Mouse (Mus musculus) lung, postnatal 0 days (tissue): ENCODE measurements around the gene Rsrc1. TPM values are rescaled to one million over a fixed set of nuclear protein-coding genes. Genes with fewer than 3 reads are reported as not detected.

Experiments used
- ATAC-seq: fragments of 200-750 bp; cut with Nextera tagmentation; 2 replicates; pipeline ENCODE4 v1.8.0; 2017; ENCODE audit warnings: moderate library complexity
- DNase-seq: peaks from one replicate; pipeline ENCODE4 v3.0.0-alpha.2; 2016; ENCODE audit warnings: low spot score
- H3K27ac ChIP-seq: fragments of 300-500 bp; sonication (generic); 2 replicates; pipeline ENCODE4 v1.5.1; 2014; ENCODE audit warnings: antibody characterized with exemption, mild to moderate bottlenecking, low read length, mixed read lengths
- H3K27me3 ChIP-seq: fragments of 300-500 bp; sonication (generic); replicated peaks from 2 replicates; pipeline ENCODE4 v1.6.1; 2014; ENCODE audit warnings: low read length, mixed read lengths; ENCODE audit not compliant: insufficient read depth
- H3K36me3 ChIP-seq: fragments of 300-500 bp; sonication (generic); 2 replicates; pipeline ENCODE4 v1.6.1; 2014; ENCODE audit warnings: low read length, mixed read lengths; ENCODE audit not compliant: insufficient read depth
- H3K4me1 ChIP-seq: fragments of 300-500 bp; sonication (generic); 2 replicates; pipeline ENCODE4 v1.6.1; 2014; ENCODE audit warnings: antibody characterized with exemption, low read depth, low read length, mixed read lengths; ENCODE audit not compliant: insufficient read depth
- H3K4me2 ChIP-seq: fragments of 300-500 bp; sonication (generic); replicated peaks from 2 replicates; pipeline ENCODE4 v1.6.1; 2014; ENCODE audit warnings: low read depth, mild to moderate bottlenecking, low read length, moderate library complexity, mixed read lengths
- H3K4me3 ChIP-seq: fragments of 300-500 bp; sonication (generic); 2 replicates; pipeline ENCODE4 v1.5.1; 2014; ENCODE audit warnings: low read depth, low read length
- H3K9ac ChIP-seq: fragments of 300-500 bp; sonication (generic); replicated peaks from 2 replicates; pipeline ENCODE4 v1.6.1; 2014; ENCODE audit warnings: low read depth, mild to moderate bottlenecking
- H3K9me3 ChIP-seq: fragments of 300-500 bp; sonication (generic); 2 replicates; pipeline ENCODE4 v1.6.1; 2016; ENCODE audit warnings: low read length, mixed read lengths
- CTCF ChIP-seq: IDR thresholded peaks from 2 replicates; pipeline ENCODE4 v1.5.1; 2016; ENCODE audit warnings: antibody characterized with exemption, mild to moderate bottlenecking
- EP300 ChIP-seq: IDR thresholded peaks from 2 replicates; pipeline ENCODE4 v1.6.1; 2016; ENCODE audit warnings: antibody characterized with exemption, mild to moderate bottlenecking, control low read depth
- WGBS: fragments of 180-500 bp; shearing (Covaris S2); extraction: QIAGEN DNeasy Blood & Tissue Kit; methylation state at CpG from one replicate; pipeline ENCODE4 v1.1.7; 2014; 5-methylcytosine and 5-hydroxymethylcytosine counted together
- polyA plus RNA-seq: library from polyadenylated mRNA; unstranded; fragments of >200 nt; fragmentation: Nextera tagmentation; extraction: Ambion mirVana; gene quantifications from 2 replicates; pipeline ENCODE4 v1.2.1, GENCODE M21; 2015

Gene Rsrc1
- polyA plus RNA-seq, 1 experiment from 2014 or later = 15.7 TPM

DNA sequence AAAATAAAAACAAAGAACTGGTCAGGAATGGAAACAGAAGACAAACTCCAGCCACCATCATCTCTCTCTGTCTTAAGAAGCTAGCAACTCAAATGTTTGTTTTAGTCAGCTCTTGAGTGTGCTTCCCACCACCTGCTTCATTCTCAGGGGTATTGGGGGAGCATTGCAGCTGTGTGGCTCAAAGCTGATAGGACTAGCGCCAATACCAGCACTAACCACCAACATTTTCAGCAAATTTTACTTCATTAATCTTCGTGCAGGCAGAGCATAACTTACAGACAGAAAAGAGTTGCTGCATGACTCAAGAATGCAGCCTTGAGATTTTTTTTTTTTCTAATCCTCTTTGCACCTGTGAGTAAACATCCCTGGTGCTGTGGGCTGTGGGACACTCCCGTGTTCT lies 358.4 kb downstream of the Rsrc1 start:
- DNase-seq (no peak), ATAC-seq (no peak)
- no peak overlapping the region for H3K4me3 ChIP-seq
- no peaks in the 10 kb centered on the region for H3K9me3 ChIP-seq
- no peaks in the 10 kb centered on the region for H3K27me3 ChIP-seq
- 43% methylated on average over 3 of the region's 3 CpGs for WGBS
- no peak overlapping the region for H3K27ac ChIP-seq
- TF ChIP-seq CTCF = no peak
- TF ChIP-seq EP300 = no peak
- H3K4me2 ChIP-seq = no peak overlapping the region
- H3K4me1 ChIP-seq = no peaks in the 10 kb centered on the region
- H3K36me3 ChIP-seq = no peaks in the 10 kb centered on the region
- H3K9ac ChIP-seq = no peak overlapping the region

- H3K4me2 ChIP-seq = no peak overlapping the region
- no peak overlapping the region for H3K27ac ChIP-seq
- WGBS = 60% methylated on average over 7 of the region's 7 CpGs
- H3K27me3 ChIP-seq = no peaks in the 10 kb centered on the region
- no peaks in the 10 kb centered on the region for H3K9me3 ChIP-seq
- no peaks in the 10 kb centered on the region for H3K4me1 ChIP-seq
- no peaks in the 10 kb centered on the region for H3K36me3 ChIP-seq
- H3K4me3 ChIP-seq = no peak overlapping the region
- no peak overlapping the region for H3K9ac ChIP-seq
- TF ChIP-seq CTCF = no peak
- TF ChIP-seq EP300 = no peak
- ATAC-seq = no peak
- no peak for DNase-seq
These were observed 359.7 kb downstream of the Rsrc1 start for GRCm38 (mm10) chr3:67340921-67341320.

DNA sequence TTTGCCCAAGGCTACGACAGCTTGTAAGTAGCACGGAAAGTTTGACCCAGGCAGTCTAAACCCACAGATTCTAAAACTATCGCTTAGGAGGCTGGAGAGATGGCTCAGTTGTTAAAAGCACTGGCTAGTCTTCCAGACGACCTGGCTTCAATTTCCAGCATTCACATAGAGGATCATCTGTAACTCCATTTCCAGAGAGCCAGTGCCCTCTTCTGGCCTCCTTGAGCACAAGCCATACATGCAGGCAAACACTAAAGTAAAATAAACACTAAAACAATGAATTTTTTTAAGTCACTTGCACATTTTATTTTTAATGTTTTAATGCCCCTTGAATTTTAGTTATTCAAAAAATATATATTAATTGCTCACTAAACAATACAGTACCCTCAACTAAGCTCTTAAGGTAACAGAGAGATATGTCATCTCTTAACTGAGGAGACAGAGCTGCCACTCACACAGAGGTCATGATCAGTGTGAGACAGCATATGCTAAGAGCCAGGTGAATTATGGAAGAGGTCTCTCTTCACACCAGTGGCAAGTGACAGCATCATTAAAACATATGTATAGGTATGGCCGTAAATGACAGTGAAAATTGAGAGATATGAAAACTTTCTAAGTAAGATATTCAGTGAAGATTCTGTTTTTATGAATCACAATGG lies 361.9 kb downstream of the Rsrc1 start:
- Histone ChIP-seq H3K36me3 (no peaks in the 10 kb centered on the region), H3K27me3 (no peaks in the 10 kb centered on the region), H3K27ac (no peak overlapping the region), H3K4me1 (no peaks in the 10 kb centered on the region), H3K9ac (no peak overlapping the region), H3K9me3 (no peaks in the 10 kb centered on the region), H3K4me2 (no peak overlapping the region), H3K4me3 (no peak overlapping the region)
- DNase-seq (no peak), ATAC-seq (no peak)
- 64% methylated on average over 5 of the region's 5 CpGs for WGBS
- TF ChIP-seq EP300 = no peak
- TF ChIP-seq CTCF = peak; percentile 59

- H3K36me3 ChIP-seq = no peaks in the 10 kb centered on the region
- H3K27me3 ChIP-seq = no peaks in the 10 kb centered on the region
- no peak for ATAC-seq
- no peak overlapping the region for H3K9ac ChIP-seq
- H3K4me3 ChIP-seq = no peak overlapping the region
- H3K9me3 ChIP-seq = no peaks in the 10 kb centered on the region
- no peak overlapping the region for H3K4me2 ChIP-seq
- no peaks in the 10 kb centered on the region for H3K4me1 ChIP-seq
- 9% methylated on average over 2 of the region's 2 CpGs for WGBS
- peak; percentile 56 for DNase-seq
- H3K27ac ChIP-seq = no peak overlapping the region
- TF ChIP-seq CTCF = peak; percentile 87
- TF ChIP-seq EP300 = no peak
These were observed 363.4 kb downstream of the Rsrc1 start for GRCm38 (mm10) chr3:67344599-67344998.

- ATAC-seq (no peak), DNase-seq (no peak)
- H3K27me3 ChIP-seq = no peaks in the 10 kb centered on the region
- H3K9me3 ChIP-seq = no peaks in the 10 kb centered on the region
- no peak overlapping the region for H3K27ac ChIP-seq
- no peaks in the 10 kb centered on the region for H3K36me3 ChIP-seq
- no peak for TF ChIP-seq EP300
- TF ChIP-seq CTCF = no peak
- no peak overlapping the region for H3K4me3 ChIP-seq
- H3K4me2 ChIP-seq = no peak overlapping the region
- H3K9ac ChIP-seq = no peak overlapping the region
- WGBS = 65% methylated on average over 2 of the region's 2 CpGs
- H3K4me1 ChIP-seq = no peaks in the 10 kb centered on the region
These were observed 365.5 kb downstream of the Rsrc1 start for GRCm38 (mm10) chr3:67346674-67347073.

- Histone ChIP-seq H3K27ac (no peak overlapping the region), H3K9me3 (no peaks in the 10 kb centered on the region)
- WGBS = 82% methylated on average over 12 of the region's 12 CpGs
These were observed 370.4 kb downstream of the Rsrc1 start for GRCm38 (mm10) chr3:67351406-67352127.

More at GRCm38 (mm10) chr3:67351406-67352127, 370.4 kb downstream of the Rsrc1 start:
- Histone ChIP-seq H3K4me3 (no peak overlapping the region), H3K36me3 (no peaks in the 10 kb centered on the region), H3K27me3 (no peaks in the 10 kb centered on the region), H3K4me1 (no peaks in the 10 kb centered on the region), H3K9ac (no peak overlapping the region), H3K4me2 (no peak overlapping the region)
- TF ChIP-seq EP300 = no peak
- TF ChIP-seq CTCF = no peak
- DNase-seq (no peak), ATAC-seq (no peak)
